In genomic region chr3:88609066-88609465, GRCm38 (mm10) we compare ENCODE assay signal across 30 mouse cellular contexts. TPM values are rescaled to one million over a fixed set of nuclear protein-coding genes. Genes with fewer than 3 reads are reported as not detected.
DNase-seq lines count a peak whose midpoint lies in the region; ATAC-seq and TF ChIP-seq lines count a peak whose summit lies in the region.
"Had no signal": no experiment of that assay in that cellular context is flagged by ENCODE, and none has a peak within 500 bp of the region (broad histone marks: within the 10 kb centered on the region; RNA-seq: fewer than 3 reads in every experiment).

No protein-coding gene starts in this region.

- H3K36me3 ChIP-seq in heart, embryonic 15.5 days = no peaks in the 10 kb centered on the region
- H3K36me3 ChIP-seq in midbrain, embryonic 11.5 days (ENCODE audit: control insufficient read depth, insufficient read depth, low read length) = no peaks in the 10 kb centered on the region
- H3K36me3 ChIP-seq: hindbrain, embryonic 13.5 days; limb, embryonic 13.5 days; neural tube, embryonic 15.5 days had no signal

- no peak overlapping the region for H3K4me3 ChIP-seq in heart, embryonic 15.5 days
- H3K4me3 ChIP-seq in bone marrow macrophage, adult 2 months (ENCODE audit: insufficient read depth, low read length) = no peak overlapping the region; the same call in 1 of the 2 replicates
- H3K4me3 ChIP-seq in midbrain, embryonic 11.5 days (ENCODE audit: low read depth, low read length) = no peak overlapping the region
- H3K4me3 ChIP-seq: hindbrain, embryonic 13.5 days; limb, embryonic 13.5 days; neural tube, embryonic 15.5 days had no signal

- intact Hi-C loops in heart, postnatal 25 days (cut with DNase I) = loop anchor here (5.0 kb wide), 2 partner anchors 78 to 128 kb away; partner anchors contain the start of gene Khdc4

- ATAC-seq in heart, embryonic 15.5 days (replicated peaks; ENCODE audit: insufficient number of reproducible peaks, insufficient read depth, low FRiP score, low read depth) = no peak
- no peak for ATAC-seq in midbrain, embryonic 11.5 days (ENCODE audit: low FRiP score)
- ATAC-seq: forebrain, postnatal 0 days; midbrain, embryonic 16.5 days had no signal

- H3K4me1 ChIP-seq in heart, embryonic 15.5 days (replicated peaks) = peaks cover 18% of the 10 kb centered on the region
- peaks cover 39% of the 10 kb centered on the region for H3K4me1 ChIP-seq in bone marrow macrophage, adult 2 months (ENCODE audit: control insufficient read depth, insufficient read depth, low read length)
- H3K4me1 ChIP-seq in midbrain, embryonic 11.5 days (ENCODE audit: control insufficient read depth, insufficient read depth, low read length) = peaks cover 4% of the 10 kb centered on the region; the same call in 1 of the 2 replicates

- no peak for DNase-seq in heart, postnatal 25 days (ENCODE audit: low spot score)
- DNase-seq in kidney, postnatal 36 days = peak; percentile 50 to 54
- no peak for DNase-seq in kidney, adult 18-20 months
- peak; percentile 55 for DNase-seq in 416B (ENCODE audit: low read depth)
- DNase-seq in midbrain, embryonic 11.5 days (ENCODE audit: low spot score, missing footprints) = no peak
- DNase-seq in cerebellum, adult 9-10 months = no peak
- DNase-seq: adrenal gland, postnatal 25 days; cerebellum, adult 11-12 months; cerebellum, postnatal 14 days; forebrain, postnatal 0 days; gastrocnemius, postnatal 25 days; heart, postnatal 36 days; lung, embryonic 14.5 days; right cerebral cortex, adult 18-20 months; right cerebral cortex, postnatal 4 days had no signal

- no peak for TF ChIP-seq CTCF in bone marrow macrophage, adult 2 months (IDR thresholded peaks at IDR 0.05; ENCODE audit: low read depth, low read length)

- no peaks in the 10 kb centered on the region for H3K27me3 ChIP-seq in heart, embryonic 15.5 days
- no peaks in the 10 kb centered on the region for H3K27me3 ChIP-seq in midbrain, embryonic 11.5 days (ENCODE audit: control insufficient read depth, insufficient read depth, low read length)
- H3K27me3 ChIP-seq: hindbrain, embryonic 13.5 days; limb, embryonic 13.5 days; neural tube, embryonic 15.5 days had no signal

- H3K9ac ChIP-seq in heart, embryonic 15.5 days = no peak overlapping the region
- no peak overlapping the region for H3K9ac ChIP-seq in midbrain, embryonic 11.5 days (ENCODE audit: low read length)
- H3K9ac ChIP-seq: forebrain, postnatal 0 days; hindbrain, embryonic 13.5 days; limb, embryonic 13.5 days; liver, embryonic 14.5 days; lung, embryonic 14.5 days; neural tube, embryonic 15.5 days had no signal

- H3K9me3 ChIP-seq in heart, embryonic 15.5 days (replicated peaks) = no peaks in the 10 kb centered on the region
- no peaks in the 10 kb centered on the region for H3K9me3 ChIP-seq in midbrain, embryonic 11.5 days (ENCODE audit: control insufficient read depth, low read length)
- H3K9me3 ChIP-seq: hindbrain, embryonic 13.5 days; limb, embryonic 13.5 days; neural tube, embryonic 15.5 days had no signal

- H3K27ac ChIP-seq in heart, embryonic 15.5 days = no peak overlapping the region
- H3K27ac ChIP-seq in bone marrow macrophage, adult 2 months (ENCODE audit: insufficient read depth, low read depth, low read length) = peak overlapping the region; percentile 20; the same call in 1 of the 2 replicates
- H3K27ac ChIP-seq in midbrain, embryonic 11.5 days (ENCODE audit: low read depth, low read length) = no peak overlapping the region
- H3K27ac ChIP-seq: hindbrain, embryonic 13.5 days; limb, embryonic 13.5 days; liver, embryonic 14.5 days; neural tube, embryonic 15.5 days had no signal

- 46% methylated on average over 4 of the region's 4 CpGs for WGBS in heart, embryonic 15.5 days
- WGBS in midbrain, embryonic 11.5 days = 86% methylated on average over 4 of the region's 4 CpGs

- 0 out of 2 replicates have a peak overlapping the region, but pooled peaks have one; percentile 10 for H3K4me2 ChIP-seq in heart, embryonic 15.5 days
- H3K4me2 ChIP-seq in midbrain, embryonic 11.5 days = no peak overlapping the region
- H3K4me2 ChIP-seq: heart, embryonic 11.5 days; hindbrain, embryonic 13.5 days; limb, embryonic 13.5 days; lung, embryonic 14.5 days had no signal

- no peak for TF ChIP-seq POLR2A in bone marrow macrophage, adult 2 months (IDR thresholded peaks at IDR 0.05; ENCODE audit: borderline replicate concordance, low read depth, low read length)

RNA-seq across cellular contexts. Expression of gene Arhgef2, which starts 3.3 kb away (rescaled TPM):
- polyA plus RNA-seq in heart, embryonic 15.5 days (2015; fragmentation: Nextera tagmentation; extraction: Ambion mirVana) = 72.8 and 82.5 TPM in 2 replicates
- total RNA-seq in heart, postnatal 25 days (2021) = 10 to 100 TPM; 42.6 to 51.8 TPM
- 140 and 154 TPM in 2 replicates for polyA plus RNA-seq in bone marrow macrophage, adult 2 months (2012; ENCODE audit: insufficient read depth, insufficient read length, missing spikeins)
- polyA plus RNA-seq in midbrain, embryonic 11.5 days (2014; fragmentation: Nextera tagmentation; extraction: Ambion mirVana) = 99.0 and 117 TPM in 2 replicates

RNA-seq across cellular contexts. Expression of gene Ssr2, which starts 33.4 kb away (rescaled TPM):
- polyA plus RNA-seq in heart, embryonic 15.5 days (2015; fragmentation: Nextera tagmentation; extraction: Ambion mirVana) = 164 and 178 TPM in 2 replicates
- 10 to 100 TPM; 80.7 to 93.3 TPM for total RNA-seq in heart, postnatal 25 days (2021)
- polyA plus RNA-seq in bone marrow macrophage, adult 2 months (2012; ENCODE audit: insufficient read depth, insufficient read length, missing spikeins) = 71.3 and 83.2 TPM in 2 replicates
- 154 and 157 TPM in 2 replicates for polyA plus RNA-seq in midbrain, embryonic 11.5 days (2014; fragmentation: Nextera tagmentation; extraction: Ambion mirVana)

RNA-seq across cellular contexts. Expression of gene Rxfp4, which starts 43.9 kb away (rescaled TPM):
- not detected in 2 replicates for polyA plus RNA-seq in heart, embryonic 15.5 days (2015; fragmentation: Nextera tagmentation; extraction: Ambion mirVana)
- not detected for total RNA-seq in heart, postnatal 25 days (2021)
- not detected in 2 replicates for polyA plus RNA-seq in bone marrow macrophage, adult 2 months (2012; ENCODE audit: insufficient read depth, insufficient read length, missing spikeins)
- polyA plus RNA-seq in midbrain, embryonic 11.5 days (2014; fragmentation: Nextera tagmentation; extraction: Ambion mirVana) = 0.14 TPM in 1 of 2 replicates, not detected in the other
- total RNA-seq: adrenal gland, postnatal 25 days; forebrain, postnatal 0 days; gastrocnemius, postnatal 25 days; layer of hippocampus, adult 18-20 months; layer of hippocampus, postnatal 25 days; left cerebral cortex, postnatal 14 days had no signal
- polyA plus RNA-seq: embryonic facial prominence, embryonic 11.5 days; forebrain, embryonic 11.5 days; forebrain, postnatal 0 days; heart, embryonic 11.5 days; hindbrain, embryonic 13.5 days; limb, embryonic 13.5 days; liver, embryonic 14.5 days; lung, embryonic 14.5 days; midbrain, embryonic 16.5 days; neural tube, embryonic 15.5 days; stomach, embryonic 16.5 days; thymus, postnatal 0 days had no signal

RNA-seq across cellular contexts. Expression of gene Ubqln4, which starts 55.5 kb away (rescaled TPM):
- 30.0 and 34.9 TPM in 2 replicates for polyA plus RNA-seq in heart, embryonic 15.5 days (2015; fragmentation: Nextera tagmentation; extraction: Ambion mirVana)
- 10 to 100 TPM; 67.4 to 71.2 TPM for total RNA-seq in heart, postnatal 25 days (2021)
- 22.9 and 25.8 TPM in 2 replicates for polyA plus RNA-seq in bone marrow macrophage, adult 2 months (2012; ENCODE audit: insufficient read depth, insufficient read length, missing spikeins)
- 72.4 and 73.0 TPM in 2 replicates for polyA plus RNA-seq in midbrain, embryonic 11.5 days (2014; fragmentation: Nextera tagmentation; extraction: Ambion mirVana)

RNA-seq across cellular contexts. Expression of gene Lamtor2, which starts 56.2 kb away (rescaled TPM):
- polyA plus RNA-seq in heart, embryonic 15.5 days (2015; fragmentation: Nextera tagmentation; extraction: Ambion mirVana) = 119 and 144 TPM in 2 replicates
- 10 to 100 TPM; 84.2 to 92.5 TPM for total RNA-seq in heart, postnatal 25 days (2021)
- polyA plus RNA-seq in bone marrow macrophage, adult 2 months (2012; ENCODE audit: insufficient read depth, insufficient read length, missing spikeins) = 149 and 154 TPM in 2 replicates
- 87.2 and 103 TPM in 2 replicates for polyA plus RNA-seq in midbrain, embryonic 11.5 days (2014; fragmentation: Nextera tagmentation; extraction: Ambion mirVana)

Comparison
In these comparisons a context has a peak if more than half of its experiments do, and no peak if none do; other contexts are left out.
1. DNase-seq: peak in kidney, postnatal 36 days (2 of 2) and 416B (single experiment); none in heart, postnatal 25 days (single experiment), kidney, adult 18-20 months (single experiment), midbrain, embryonic 11.5 days (single experiment) and cerebellum, adult 9-10 months (single experiment).